Mouse (Mus musculus): Measurements from ENCODE around the gene Erbb4.

The Erbb4 gene

DNA sequence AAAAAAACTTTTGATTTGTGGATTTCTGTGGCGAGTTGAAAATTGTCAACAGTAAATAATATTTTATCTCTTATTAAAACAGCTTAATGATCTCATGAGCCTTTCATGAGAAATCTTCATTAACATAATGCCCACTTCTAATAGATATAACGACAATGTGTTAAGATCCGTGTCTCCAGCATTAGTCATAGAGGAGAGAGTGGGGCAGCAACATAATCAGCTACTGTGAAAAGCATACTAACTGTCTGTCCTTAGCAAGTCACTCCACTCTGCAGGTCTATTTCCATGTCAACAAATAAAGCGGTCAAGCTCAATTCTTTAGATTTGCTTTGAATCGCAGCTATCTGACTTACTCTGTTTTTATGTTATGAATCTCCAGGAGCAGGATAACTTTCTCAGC lies 80.0 kb downstream of the Erbb4 start:
- DNase-seq (ENCODE audit: low read depth, low spot score) = no peak

DNA sequence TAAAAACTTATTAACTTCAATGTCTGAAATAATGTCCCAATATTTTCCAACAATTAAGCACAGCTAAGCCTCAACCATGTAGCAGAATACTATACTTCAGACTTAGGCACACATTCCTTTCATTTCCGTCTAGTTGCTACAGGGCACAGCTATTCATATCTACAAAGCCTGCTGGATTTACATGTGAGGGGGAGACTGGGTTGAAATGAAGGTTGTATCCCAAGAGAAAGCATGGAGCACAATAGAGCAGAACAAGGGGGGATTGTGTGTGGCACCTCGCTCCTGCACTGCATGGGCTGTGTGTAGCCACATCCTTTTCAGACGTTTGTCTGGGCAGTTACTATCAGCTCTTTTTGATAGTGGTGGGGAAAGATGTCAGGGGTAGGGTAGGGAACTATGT lies 83.0 kb downstream of the Erbb4 start:
- DNase-seq (ENCODE audit: low read depth, low spot score) = no peak

DNA sequence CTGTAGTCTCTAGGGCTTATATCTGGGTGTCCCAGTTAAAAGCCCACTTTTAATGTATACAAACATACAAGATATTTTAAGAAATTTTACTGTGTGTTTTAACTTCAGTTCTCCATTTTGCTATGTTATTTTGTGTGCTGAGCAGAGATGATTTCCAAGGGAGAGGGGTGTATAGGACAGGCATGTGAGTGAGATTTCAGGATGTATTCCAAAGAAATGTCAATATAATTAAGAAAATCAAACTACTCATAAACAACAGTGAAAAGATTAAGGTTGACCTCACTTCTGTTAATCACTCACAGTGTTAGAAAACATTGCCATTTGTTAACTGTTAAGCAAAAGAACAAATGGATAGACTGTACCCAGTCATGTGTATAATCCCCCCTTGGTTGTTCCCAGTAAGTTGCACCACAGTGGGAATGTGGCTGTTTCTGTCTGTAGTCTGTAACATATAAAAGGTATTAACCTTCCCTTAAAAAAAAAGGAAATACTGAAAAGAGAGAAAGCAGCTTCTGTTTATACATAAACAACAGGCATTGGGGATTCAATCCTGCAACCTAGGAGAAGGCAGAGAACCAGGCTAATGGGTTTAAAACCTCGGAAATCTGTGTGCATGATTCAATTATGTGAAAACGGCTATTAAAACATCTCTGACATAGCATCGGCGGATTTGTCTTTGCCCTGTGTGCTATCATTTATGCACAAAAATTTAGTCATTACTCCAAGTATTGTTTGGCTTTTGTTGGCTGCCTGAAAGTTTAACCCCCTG lies 84.5 kb downstream of the Erbb4 start:
- DNase-seq (ENCODE audit: low read depth, low spot score) = no peak

DNA sequence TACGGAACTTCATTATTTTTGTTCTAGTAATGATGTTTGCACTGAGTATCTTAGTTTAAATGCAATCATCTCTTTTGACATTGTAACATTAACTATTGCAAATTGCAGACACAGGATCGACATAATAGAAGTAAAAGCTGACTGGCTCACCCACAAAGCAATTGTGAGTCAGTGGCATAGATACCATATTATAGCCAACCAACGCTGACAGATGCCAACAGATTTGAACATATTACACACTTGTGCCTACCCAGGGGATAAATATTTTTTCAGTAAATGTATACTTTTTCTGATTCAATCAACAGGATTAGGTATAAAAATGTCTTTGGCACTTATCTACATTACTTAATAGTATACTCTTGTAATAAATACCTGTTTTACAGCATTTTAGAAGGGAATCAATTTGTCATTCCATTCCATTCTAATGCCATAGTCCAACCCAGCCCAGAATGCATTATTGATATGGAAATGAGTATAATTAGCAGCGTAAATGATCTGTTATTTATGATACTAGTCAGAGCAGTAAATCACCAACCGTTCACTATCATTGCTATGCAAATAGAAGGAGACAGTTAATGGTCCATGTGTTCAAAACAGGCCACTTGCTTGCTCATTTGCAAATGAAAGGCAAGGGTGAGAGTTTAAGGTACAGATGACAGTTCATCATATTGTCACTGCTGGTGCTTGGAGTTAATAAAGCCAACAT lies 97.9 kb downstream of the Erbb4 start:
- DNase-seq (ENCODE audit: low read depth, low spot score) = no peak

DNA sequence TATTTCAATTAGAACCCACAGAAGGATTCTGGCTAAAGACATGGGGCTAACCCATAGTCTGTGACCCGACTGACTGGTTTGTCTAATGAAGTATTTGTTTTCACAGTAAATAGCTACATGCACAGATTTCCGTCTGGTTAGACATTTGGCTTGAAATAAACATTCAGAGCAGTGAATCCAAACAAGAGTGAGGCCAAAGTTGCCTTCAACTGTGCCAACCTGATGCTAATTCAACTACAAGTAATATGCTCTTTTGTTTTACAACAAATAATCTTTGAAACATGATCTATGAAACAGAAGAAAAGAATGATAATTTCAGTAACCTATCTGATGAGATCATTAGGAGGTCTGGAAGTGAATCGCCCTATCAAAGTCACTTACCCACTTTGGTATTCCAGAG lies 106.5 kb downstream of the Erbb4 start:
- no peak for DNase-seq (ENCODE audit: low read depth, low spot score)

DNA sequence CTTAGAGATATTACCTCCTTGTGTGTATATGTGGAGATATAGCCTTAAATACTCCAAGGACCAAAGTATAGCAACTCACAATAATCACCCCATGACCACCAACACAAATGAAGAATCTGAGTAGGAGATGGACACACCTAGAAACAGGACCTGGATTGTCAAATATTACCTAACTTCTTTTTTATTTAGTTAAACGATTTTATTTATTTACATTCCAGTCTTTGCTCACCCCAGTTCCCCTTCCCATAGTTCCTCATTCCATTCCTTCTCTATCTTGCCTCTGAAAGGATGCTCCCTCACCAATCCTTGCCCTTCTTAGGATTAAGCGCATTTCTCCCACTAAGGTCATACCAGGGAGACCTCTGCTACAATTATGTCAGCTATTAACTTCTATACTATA lies 128.6 kb downstream of the Erbb4 start:
- no peak for DNase-seq (ENCODE audit: low read depth, low spot score)

DNA sequence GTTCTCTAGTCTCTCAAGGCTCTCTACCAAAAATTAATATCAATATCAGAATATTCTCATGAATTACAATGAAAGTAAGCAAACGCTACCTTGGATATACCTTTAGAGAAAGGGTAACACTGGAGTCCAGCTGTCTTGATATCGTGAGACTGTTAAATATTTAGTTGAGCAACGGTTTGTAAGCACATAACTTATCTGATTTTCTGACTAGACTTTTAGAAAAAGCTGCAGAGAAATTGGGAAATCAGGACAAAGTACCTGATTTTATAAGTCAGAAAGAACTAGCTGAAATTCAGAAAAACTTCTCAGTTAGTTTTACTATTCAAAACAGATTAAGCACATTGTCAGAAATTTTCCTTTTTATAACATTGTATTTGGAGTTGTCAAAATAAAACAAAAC lies 129.3 kb downstream of the Erbb4 start:
- no peak for DNase-seq (ENCODE audit: low read depth, low spot score)

DNA sequence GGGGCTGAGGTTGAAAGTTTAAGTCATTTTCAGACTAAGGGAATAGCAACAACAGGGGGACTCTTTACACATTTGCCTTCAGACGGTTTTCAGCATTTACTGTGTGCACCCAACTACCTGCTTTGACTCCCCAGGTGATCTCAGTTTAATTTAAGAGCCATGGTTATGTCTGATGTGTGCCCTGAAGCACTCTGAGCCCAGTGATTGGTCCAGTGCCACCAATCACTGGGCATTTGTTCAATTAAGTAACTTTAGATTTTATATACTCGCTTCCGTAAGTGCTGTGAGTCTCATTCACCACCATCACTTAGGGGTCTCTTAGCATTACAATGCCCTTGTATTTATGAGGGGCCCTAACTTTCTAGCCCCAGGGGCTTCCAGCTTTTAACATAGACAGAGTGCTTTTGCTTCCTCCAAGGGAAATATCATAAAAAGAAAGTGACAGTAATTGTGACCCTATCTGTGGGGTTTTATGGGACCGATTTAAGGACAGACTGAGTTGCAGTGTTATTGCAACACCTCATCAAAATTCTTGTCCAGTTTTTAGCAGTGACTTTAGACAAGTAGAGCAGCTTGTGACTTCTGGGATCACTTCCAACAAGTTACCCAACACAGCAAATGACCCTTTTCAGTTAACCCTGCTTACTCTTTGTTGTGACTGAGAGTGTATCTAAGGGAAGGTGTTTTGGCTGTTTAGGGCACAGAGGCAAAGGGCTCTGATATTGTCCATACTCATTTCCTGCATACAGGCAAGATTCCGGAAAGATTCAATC lies 134.3 kb downstream of the Erbb4 start:
- peak; percentile 69 for DNase-seq (ENCODE audit: low read depth, low spot score)

DNA sequence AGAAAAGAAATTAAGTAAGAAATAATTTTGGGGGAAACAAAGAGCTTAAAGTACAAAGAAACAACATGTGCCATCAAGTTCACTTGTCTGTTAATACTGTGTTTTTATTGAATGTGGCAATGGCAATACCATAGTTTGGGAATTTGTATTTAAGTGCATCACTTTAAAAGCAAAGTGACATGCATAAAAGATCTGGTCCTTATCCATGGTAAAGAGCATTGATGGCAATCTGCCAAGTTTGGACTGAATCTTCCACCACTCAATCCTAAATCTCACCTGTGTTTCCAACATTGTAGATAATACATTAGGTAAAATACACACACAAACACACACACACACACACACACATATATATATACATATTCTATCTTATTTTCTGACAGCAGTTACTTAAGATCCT lies 143.7 kb downstream of the Erbb4 start:
- DNase-seq (ENCODE audit: low read depth, low spot score) = no peak

DNA sequence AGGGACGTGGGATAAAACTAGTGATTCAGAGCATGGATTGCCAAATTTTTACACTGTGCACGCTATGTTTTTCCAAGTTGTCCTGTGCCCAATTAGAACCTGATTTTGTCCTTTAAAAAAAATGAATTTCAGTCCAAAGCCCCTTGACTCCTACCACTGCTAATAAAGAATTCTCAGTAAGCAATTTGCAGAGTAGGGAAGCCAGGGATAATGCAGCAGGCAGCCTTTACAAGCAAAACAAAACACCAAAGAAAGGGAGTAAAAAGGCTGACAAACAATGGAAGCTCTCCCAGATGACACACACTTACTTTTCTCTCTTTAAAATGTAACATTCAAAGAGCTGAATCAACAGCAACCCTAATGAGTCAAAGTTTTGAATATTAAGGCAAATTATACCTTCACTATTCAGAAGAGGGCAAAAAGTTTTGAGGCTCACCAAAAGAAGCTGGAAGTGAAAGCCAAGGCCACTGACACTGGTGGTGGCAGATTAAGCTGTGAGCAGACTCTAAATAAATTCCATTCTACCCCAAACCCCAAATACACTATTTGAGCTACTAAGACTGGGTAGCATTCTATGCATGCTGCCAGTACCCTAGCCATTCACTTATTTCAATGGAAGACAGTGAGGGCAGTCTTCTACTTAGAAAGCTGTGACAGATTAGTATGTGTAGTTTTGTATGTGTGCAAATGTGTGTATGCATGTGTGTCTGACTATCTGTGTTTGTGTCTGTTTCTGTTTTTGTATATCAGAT lies 146.3 kb downstream of the Erbb4 start:
- no peak for DNase-seq (ENCODE audit: low read depth, low spot score)

DNA sequence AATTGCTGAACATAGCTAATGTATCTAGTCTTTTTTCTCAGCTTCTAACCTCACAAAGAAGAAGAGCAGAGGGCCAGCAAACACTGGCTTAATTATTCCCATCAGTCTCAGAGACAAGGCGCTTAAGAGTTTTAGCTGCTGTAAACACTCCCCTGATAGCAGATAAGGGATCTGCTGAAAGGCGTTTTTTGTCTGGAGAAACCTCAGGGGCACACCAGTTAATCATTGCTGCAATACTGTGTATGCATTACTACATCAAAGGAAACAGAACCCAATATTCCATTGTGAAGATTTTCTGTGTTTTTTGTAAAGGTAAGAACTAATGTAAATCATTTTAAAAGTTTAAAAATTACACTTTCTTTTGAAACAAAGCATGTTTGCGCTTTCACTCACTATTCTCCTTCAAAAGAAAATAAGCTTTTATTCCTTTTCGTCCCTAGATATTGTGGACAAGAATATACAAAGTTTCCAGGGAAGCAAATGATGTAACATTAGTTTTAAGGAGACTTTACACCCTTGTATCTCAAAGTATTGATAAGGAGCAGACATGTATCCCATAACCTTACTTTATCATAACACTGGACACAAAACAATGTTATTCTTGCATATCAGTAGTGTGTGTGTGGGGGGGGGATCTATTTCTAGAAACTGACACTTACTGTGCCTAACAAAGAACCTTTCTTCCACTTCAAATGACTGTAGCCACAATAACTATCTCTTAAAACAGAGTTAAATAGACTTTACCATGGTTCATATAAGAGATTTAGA lies 150.9 kb downstream of the Erbb4 start:
- no peak for DNase-seq (ENCODE audit: low read depth, low spot score)

DNA sequence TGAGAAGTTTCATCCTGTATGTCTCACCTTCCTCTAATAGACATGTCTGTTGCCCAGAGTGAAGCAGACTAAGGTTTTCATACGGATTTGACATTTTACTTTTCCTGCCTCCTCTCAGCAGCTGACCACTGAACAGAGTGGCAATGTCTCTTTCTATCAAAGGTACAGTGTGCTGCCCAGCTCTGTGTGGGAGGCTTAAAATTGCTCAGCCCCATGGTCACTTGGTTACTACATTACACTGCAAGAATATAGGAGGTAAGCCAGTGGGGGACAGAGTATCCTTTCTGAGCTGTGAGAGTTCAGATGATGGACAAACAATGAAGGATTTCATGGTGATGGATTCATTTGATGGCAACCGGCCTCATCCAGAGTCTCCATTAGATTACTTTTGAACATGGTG lies 152.4 kb downstream of the Erbb4 start:
- no peak for DNase-seq (ENCODE audit: low read depth, low spot score)

DNA sequence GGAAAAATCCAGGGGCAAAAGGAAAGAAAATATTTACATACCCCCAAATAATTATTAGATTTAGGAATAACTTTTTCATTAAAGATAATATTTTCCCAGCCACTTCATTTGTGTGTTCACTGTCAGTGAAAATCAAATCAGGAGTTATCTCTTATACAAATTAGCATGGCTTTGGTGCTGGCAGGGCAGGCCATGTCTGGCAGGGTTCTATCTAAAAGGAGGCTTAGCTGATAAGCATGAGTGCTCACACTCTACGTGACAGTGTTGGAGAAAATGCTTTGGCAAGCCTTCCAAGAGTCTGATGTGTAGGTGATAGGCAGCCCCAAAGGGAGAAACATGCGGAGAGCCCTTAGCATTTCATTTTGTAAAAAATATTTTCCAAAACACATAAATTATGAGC lies 164.7 kb downstream of the Erbb4 start:
- no peak for DNase-seq (ENCODE audit: low read depth, low spot score)

DNA sequence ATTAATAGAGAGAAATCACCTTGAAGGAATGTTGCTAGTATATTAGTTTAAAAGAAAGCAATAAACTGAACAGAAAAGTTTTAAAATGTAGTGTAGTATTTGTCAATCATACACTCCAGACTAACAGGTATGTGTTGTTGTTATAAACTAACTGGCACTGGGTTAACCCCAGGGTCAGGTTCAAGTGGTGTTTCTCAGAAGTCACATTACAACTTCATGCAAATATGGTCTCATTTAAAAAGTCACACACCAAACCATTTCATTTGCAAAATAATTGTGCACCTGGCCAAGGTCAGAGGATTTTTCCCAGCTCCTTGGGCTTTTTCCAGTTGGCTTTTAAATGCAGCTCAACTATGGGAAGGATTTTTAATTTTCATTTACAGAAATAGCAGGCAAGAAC lies 173.1 kb downstream of the Erbb4 start:
- no peak for DNase-seq (ENCODE audit: low read depth, low spot score)

DNA sequence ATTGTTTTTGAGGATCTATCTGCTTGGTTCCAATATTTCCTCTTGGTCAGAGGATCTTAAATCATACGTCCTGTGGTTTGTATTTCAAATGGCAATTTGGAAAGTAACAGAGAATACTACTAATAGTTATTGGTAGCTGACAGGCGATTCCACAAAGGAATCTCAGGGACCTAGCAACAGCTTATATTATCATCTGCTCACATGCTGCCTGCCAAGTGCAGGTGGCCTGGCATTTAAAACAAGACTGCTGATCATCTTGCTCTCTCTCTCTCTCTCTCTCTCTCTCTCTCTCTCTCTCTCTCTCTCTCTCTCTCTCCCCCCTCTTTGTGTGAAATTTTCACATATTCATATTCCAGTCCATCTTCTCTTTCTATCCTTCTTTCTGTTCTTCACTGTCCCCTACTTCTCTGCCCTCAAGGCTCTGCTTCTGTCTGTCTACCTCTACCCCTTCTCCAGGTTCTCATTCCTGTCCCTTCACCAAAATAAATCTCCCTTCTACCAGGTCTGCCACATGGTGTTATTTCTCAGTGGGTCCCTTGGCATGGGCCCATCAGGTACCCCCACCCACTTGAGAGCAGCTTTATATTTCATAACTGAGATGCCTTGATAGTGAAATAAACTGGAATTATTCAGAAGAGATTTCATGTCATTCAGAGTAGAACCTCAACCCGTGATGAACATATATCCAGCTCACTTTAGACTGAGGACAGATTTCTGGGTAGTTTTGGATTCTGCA lies 174.4 kb downstream of the Erbb4 start:
- DNase-seq (ENCODE audit: low read depth, low spot score) = no peak

DNA sequence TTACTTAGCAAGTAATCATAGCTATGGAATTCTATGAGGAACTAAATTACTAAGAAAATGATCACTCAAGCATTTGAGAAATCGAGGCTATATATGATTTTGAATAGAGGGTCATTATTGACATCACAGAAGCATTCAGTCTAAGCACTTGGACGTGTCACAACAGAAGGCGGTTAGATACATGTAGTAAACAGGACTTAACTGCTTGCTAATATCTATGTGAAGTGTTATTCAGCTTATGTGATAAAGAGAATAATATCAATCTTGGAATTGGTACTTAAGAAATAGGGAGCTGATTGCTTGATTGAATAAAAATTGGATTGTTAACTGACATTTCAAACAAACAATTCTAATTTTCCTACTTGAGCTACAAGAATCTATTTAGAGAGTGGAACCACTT lies 190.0 kb downstream of the Erbb4 start:
- DNase-seq (ENCODE audit: low read depth, low spot score) = no peak

DNA sequence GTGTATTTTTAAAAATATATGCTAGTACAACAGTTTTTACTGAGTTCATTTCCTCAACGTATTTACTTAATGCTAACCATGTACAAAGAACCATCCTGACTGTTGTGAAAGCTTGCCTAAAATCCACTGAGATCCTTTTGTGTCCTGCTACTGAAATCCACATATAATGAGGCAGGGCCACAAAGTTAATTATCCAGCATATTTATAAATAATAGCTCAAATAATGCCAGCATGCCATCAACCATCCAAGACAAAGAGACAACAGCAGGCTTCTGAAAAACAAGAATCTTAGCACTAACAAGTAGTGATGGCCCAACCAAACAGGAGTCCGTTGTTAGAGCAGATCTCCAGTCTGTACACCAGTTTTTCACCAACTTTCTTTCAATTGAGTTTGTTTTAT lies 215.8 kb downstream of the Erbb4 start:
- no peak for DNase-seq (ENCODE audit: low read depth, low spot score)

DNA sequence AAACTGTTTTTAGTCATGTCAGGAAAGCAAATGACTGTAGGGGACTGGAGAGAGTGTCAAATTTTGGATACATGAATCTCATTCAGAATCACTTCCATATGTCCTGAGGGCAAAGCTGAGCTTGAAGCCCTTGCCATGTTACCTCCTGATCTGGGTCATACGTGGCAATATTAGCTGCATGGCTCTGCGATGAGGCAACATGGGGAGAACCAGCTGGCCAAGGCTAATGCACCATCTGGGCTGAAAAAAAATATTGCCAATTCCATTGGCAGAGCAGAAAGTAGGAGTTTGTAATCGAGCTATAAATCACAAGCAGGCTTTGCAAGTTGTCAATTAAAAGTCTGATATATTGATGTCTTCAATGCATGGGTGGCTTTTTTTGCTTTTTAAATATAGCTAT lies 221.0 kb downstream of the Erbb4 start:
- DNase-seq (ENCODE audit: low read depth, low spot score) = peak; percentile 21

DNA sequence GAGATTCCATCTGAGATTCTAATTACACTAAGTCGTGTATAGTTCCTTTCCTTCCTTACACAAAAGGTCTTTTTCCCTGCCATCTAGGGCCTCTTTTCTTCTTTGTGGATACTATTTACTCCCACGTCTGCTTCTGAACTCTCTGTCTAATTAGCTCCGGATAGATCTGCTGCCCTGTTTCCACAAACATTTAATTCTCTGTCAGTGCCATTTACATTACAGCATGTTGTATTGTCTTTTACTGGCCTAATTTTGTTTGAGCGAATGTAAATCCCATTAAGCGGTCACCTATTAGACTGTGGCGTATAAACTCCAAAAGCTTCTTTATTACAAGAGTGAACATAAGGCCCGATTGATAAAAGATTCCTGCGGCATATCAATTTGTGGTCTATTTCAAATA lies 232.9 kb downstream of the Erbb4 start:
- no peak for DNase-seq (ENCODE audit: low read depth, low spot score)

DNA sequence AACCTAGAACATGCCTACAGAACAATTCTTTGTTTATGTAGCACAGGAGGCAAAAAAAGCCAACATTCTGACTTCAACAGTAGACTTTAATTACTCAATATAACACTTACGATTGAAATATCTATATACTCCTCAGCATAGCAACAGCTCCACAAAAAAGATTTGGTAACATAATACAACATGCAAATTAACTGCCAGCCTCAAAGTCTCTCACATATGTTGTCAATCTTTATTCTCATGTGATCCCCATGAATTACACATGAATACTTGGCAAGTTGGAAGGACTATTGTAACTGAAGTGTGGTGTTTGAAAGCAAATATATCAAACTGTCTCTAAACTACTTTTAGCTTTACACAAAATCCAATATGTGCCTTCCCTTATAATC lies 234.2 kb downstream of the Erbb4 start:
- no peak for DNase-seq (ENCODE audit: low read depth, low spot score)
